Mouse (Mus musculus): ENCODE measurements around the gene Dnph1. TPM values are rescaled to one million over a fixed set of nuclear protein-coding genes. Genes with fewer than 3 reads are reported as not detected.
A peak's percentile ranks its signal among the peaks of the same experiment; 100 is the strongest.
"Not testable (repeated sequence)": the region's sequence is repeated elsewhere in the genome, so short reads cannot be mapped to it uniquely, and the experiment has no call there.

Gene Dnph1
- total RNA-seq (2017) = 13.3 and 14.5 TPM in 2 replicates

DNA sequence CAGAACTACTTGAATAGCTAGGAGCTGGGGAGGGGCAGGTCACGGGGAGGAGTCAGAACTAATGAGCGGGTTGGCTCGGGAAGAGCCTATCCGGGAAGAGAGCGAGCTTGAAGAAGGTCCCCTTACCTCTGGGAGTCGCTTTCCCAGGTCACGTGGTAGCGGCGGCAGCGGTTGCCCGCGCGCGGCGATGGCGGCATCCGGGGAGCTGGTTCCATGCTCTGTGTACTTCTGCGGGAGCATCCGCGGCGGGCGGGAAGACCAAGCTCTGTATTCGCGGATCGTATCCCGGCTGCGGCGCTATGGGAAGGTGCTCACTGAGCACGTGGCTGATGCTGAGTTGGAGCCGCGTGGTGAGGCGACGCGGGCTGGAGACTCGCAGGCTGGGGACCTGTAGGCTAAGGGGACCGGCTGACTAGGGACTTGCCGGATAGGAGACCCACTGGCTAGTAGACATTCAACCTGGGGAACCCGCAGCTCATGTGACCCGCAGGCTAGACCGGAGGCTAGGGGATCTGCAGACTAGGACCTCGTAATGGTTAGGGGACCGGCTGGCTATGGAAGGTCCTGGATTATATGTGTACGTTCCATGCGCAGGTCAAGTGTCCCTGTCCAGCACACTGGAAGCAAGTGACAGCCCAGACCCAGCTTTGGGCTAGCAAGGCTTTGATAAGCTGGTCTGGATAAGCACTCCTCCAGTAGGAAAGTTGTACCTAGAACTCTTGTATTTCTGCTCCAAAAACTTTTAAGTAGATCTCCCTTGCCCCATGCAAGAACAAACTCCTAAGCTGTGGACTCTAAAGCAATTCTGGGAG is at the start of gene Dnph1:
TSS of gene Dnph1 (plus strand) at position 89 of the 812 bp plus-strand sequence.
- peak; percentile 98 for ATAC-seq (replicated peaks; ENCODE audit: low read depth, poor library complexity, severe bottlenecking)

GRCm38 (mm10) chr17:46452683-46453082 is 43.8 kb upstream of the Dnph1 start:
- ATAC-seq (replicated peaks; ENCODE audit: low read depth, poor library complexity, severe bottlenecking) = no peak

GRCm38 (mm10) chr17:46453302-46453948 is 43.1 kb upstream of the Dnph1 start:
- 0 out of 2 replicates have a peak, but pooled peaks have one; percentile 12 for ATAC-seq (replicated peaks; ENCODE audit: low read depth, poor library complexity, severe bottlenecking)

- no peak for ATAC-seq (replicated peaks; ENCODE audit: low read depth, poor library complexity, severe bottlenecking)
Measured at GRCm38 (mm10) chr17:46453970-46454411, 42.5 kb upstream of the Dnph1 start.

GRCm38 (mm10) chr17:46454539-46454938 is 42.0 kb upstream of the Dnph1 start:
- no peak for ATAC-seq (replicated peaks; ENCODE audit: low read depth, poor library complexity, severe bottlenecking)

- no peak for ATAC-seq (replicated peaks; ENCODE audit: low read depth, poor library complexity, severe bottlenecking)
Measured at GRCm38 (mm10) chr17:46455110-46455691, 41.3 kb upstream of the Dnph1 start.

- no peak; the same call in 1 of the 2 replicates for ATAC-seq (replicated peaks; ENCODE audit: low read depth, poor library complexity, severe bottlenecking)
Measured at GRCm38 (mm10) chr17:46457791-46458190, 38.7 kb upstream of the Dnph1 start.

DNA sequence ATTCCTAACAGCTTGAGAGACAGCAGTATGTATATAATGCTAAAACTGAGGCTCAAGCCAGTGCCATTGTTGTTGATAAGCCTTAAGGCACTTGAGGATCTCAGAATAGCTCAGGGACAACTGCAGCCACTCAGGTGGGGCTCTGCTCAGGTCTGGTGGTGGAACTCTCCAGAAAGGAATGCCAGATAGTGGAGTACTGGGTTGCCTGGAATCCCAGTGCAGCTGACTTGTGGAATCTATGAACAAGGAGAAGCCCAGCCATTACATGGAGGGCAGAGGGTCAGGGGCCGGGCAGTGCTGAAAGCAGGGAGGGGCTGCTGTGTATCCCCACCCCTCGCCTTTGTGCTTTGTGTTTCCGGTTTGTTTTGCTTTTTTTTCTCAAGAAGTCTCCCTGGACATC is 38.1 kb upstream of the Dnph1 start:
- ATAC-seq (replicated peaks; ENCODE audit: low read depth, poor library complexity, severe bottlenecking) = no peak

DNA sequence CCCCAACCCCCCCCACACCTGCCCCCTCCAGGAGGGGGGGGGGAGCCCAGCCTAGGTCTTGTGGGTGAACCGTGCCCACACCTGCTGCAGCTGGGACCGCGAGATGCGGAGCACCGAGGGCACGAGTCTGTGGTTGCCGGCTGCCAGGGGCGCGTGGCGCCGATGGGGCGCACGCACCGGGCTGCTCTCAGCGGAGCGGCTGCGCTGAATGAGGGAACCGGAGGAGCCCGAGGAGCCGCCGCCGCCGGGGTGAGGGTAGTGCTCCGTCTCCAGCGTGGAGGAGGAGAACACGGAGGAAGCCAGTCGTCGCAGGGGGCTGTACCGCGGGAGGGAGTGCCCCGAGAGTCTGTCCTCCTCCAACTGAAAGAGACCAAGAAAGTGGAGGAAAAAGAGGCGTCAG is 35.8 kb upstream of the Dnph1 start:
- ATAC-seq (replicated peaks; ENCODE audit: low read depth, poor library complexity, severe bottlenecking) = peak; percentile 53

DNA sequence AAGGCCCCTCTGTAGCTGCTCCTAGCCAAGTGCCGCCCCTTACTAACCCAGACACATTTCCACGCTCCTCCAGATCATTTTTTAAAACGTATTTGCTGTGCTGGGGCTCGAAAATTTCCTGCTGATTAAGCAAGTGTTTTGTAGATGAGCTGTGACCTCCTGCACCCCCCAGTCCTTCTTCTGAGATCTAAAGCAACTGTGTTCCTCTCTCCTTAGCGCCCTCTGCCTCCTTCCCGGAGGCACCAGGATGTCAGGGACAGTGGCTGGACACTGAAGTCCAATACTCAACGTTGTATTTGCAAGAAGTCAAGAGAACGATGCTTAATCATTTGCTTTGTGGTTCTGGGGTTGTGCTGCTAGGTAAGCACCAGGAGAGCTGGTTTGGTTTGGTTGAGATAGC is 35.2 kb upstream of the Dnph1 start:
- ATAC-seq (replicated peaks; ENCODE audit: low read depth, poor library complexity, severe bottlenecking) = no peak

- ATAC-seq (replicated peaks; ENCODE audit: low read depth, poor library complexity, severe bottlenecking) = no peak
Measured at GRCm38 (mm10) chr17:46462226-46462625, 34.3 kb upstream of the Dnph1 start.

- no peak for ATAC-seq (replicated peaks; ENCODE audit: low read depth, poor library complexity, severe bottlenecking)
Measured at GRCm38 (mm10) chr17:46467830-46468229, 28.7 kb upstream of the Dnph1 start.

- ATAC-seq (replicated peaks; ENCODE audit: low read depth, poor library complexity, severe bottlenecking) = no peak
Measured at GRCm38 (mm10) chr17:46476601-46477000, 19.9 kb upstream of the Dnph1 start.

DNA sequence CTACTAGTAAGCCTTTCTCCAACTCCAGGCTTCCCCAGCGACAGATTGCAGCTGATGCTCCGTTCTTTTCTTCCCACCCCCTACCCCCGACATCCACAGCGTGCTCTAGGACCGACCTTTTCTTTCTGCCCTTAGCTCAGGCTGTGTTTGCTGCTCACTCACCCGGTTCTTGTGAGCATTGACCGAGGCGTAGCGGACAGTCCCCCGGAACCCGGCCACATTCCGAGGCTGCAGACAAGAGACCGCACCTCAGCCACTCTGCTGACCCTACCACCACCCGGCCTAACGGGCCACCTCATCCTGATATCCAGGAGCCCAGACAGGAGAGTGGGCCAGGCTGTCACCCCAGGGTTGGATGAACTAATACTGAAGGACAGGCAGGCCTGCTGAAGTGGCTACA is 19.2 kb upstream of the Dnph1 start:
- no peak for ATAC-seq (replicated peaks; ENCODE audit: low read depth, poor library complexity, severe bottlenecking)

DNA sequence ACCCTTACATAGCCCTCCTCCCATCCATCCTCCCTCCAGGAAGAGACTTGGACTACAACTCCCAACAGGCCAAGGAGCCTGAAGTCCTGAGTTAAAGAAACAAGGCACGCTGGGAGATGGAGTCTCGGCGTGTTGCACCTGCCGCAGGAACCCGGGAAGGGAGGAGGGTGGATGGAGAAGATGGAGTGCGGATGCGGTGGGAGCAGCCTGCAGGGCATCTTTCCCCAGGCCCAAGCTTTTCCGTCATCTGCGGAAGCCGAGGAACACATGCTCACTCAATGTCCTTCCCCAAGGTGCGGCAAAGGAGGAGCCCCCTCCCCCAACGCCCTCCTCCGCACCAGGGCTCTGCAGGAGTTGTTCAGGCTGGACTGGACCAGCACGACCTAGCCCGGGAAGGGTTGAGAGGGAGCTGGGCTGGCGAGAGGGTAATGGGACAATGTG is 12.9 kb upstream of the Dnph1 start:
- ATAC-seq (replicated peaks; ENCODE audit: low read depth, poor library complexity, severe bottlenecking) = peak; percentile 17

DNA sequence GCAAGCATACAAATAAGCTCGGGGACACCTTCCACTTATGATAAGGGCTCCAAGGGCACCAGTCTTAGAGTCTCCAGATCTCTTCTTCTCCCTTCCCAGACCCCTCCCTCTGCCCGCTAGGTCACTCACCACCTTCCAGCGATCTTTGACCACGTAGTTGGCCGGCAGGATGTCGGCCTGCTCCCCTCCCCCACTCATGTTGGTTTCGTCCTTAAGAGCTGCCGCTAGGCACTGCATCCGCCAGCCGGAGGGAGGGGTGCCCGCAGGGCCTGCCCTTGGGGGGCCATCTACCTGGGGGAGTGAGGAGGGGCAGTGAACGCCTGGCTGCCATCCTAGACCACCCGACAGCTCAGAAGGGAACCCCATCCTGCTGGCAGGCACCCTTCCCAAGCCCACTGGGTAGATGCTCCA is 12.5 kb upstream of the Dnph1 start:
- 0 out of 2 replicates have a peak, but pooled peaks have one; percentile 4 for ATAC-seq (replicated peaks; ENCODE audit: low read depth, poor library complexity, severe bottlenecking)

DNA sequence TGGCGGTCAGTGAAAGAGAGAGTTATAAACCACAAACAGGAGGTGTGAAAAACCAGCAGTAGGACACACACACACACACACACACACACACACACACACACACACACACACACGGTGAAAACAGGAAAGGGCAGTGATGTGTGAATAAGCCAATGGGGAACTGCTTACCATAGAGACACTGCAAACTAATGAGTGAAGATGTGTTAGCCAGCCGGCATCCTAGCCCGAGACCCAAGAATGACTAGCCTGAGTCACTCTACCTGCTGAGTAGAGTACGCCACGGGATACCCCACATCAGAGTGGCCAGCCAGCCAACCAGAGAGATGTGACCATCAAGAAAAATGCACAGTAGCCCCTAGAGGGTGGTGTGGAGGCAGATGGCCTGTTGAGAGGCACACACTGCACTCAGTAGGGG is 12.0 kb upstream of the Dnph1 start:
- peak; percentile 63 for ATAC-seq (replicated peaks; ENCODE audit: low read depth, poor library complexity, severe bottlenecking)

GRCm38 (mm10) chr17:46486995-46487394 is 9.5 kb upstream of the Dnph1 start:
- ATAC-seq (replicated peaks; ENCODE audit: low read depth, poor library complexity, severe bottlenecking) = no peak

DNA sequence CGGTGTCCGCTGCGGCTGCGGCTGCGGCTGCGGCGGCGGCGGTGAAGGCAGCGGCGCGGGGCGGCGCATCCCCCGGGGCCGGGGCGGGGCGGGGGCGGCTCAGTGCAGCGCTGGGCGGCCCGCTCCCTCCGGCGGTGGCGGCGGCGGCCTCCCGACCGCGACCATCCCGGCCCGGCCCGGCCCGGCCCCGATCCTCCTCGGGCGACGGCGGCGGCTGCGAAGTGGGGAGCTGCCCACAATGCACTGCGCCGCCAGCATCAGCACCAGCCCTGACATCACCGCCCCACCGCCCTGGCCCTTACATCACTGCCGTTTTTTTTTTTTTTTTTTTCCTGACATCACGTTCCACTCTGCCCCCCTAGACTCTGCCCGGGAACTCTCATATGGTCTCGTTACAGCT is 9.1 kb upstream of the Dnph1 start, which contains the start of gene Ttbk1:
TSS of gene Ttbk1 (minus strand) at position 245 of the 400 bp plus-strand sequence.
- no peak for ATAC-seq (replicated peaks; ENCODE audit: low read depth, poor library complexity, severe bottlenecking)

DNA sequence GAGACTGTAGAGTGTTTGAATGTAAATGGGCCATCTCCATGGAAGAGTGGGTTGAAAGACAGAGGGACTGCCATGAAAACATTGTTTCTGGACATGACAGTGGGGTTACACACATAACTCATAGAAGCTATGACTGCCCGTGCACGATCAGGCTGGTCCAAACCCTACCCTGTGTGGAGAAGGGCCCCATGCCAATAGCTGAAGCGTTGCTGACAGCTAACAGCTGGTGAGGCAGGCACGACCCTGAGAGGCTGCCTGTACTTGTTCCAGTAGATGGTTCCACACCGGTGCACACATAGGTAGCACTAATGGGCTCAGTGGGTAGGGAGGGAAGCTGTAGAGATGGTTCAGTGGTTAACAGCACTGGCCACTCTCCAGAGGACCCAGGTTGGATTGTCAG is 1.0 kb upstream of the Dnph1 start:
- ATAC-seq (replicated peaks; ENCODE audit: low read depth, poor library complexity, severe bottlenecking) = no peak

GRCm38 (mm10) chr17:46496081-46496480 is 430 bp upstream of the Dnph1 start:
- ATAC-seq (replicated peaks; ENCODE audit: low read depth, poor library complexity, severe bottlenecking) = not testable (repeated sequence)
